Mouse (Mus musculus): ENCODE data around the gene Bcar1.

Bcar1 gene

GRCm38 (mm10) chr8:111736321-111736720 is 7.3 kb downstream of the Bcar1 start:
- peak in 1 of 2 experiments; percentile 10 for DNase-seq

GRCm38 (mm10) chr8:111735791-111736190 is 7.8 kb downstream of the Bcar1 start:
- DNase-seq = peak in 1 of 2 experiments; percentile 6

- peak; percentile 66 to 79 for DNase-seq
Measured at GRCm38 (mm10) chr8:111735335-111735761, 8.3 kb downstream of the Bcar1 start.

- peak in 1 of 2 experiments; percentile 40 for DNase-seq
Measured at GRCm38 (mm10) chr8:111734244-111734960, 9.2 kb downstream of the Bcar1 start.

GRCm38 (mm10) chr8:111733581-111734243 is 9.9 kb downstream of the Bcar1 start:
- peak in 1 of 2 experiments; percentile 63 for DNase-seq

GRCm38 (mm10) chr8:111732406-111733085 is 11.1 kb downstream of the Bcar1 start:
- peak; percentile 60 to 67 for DNase-seq

GRCm38 (mm10) chr8:111732004-111732403 is 11.6 kb downstream of the Bcar1 start:
- peak; percentile 99 to 100 for DNase-seq

- DNase-seq = peak; percentile 74 to 83
Measured at GRCm38 (mm10) chr8:111731231-111731977, 12.2 kb downstream of the Bcar1 start.

- peak; percentile 81 to 92 for DNase-seq
Measured at GRCm38 (mm10) chr8:111729233-111730170, 14.1 kb downstream of the Bcar1 start.

GRCm38 (mm10) chr8:111728481-111728880 is 15.1 kb downstream of the Bcar1 start:
- peak in 1 of 2 experiments; percentile 18 for DNase-seq

GRCm38 (mm10) chr8:111727553-111727952 is 16.1 kb downstream of the Bcar1 start:
- peak in 1 of 2 experiments; percentile 29 for DNase-seq

GRCm38 (mm10) chr8:111726102-111726900 is 17.3 kb downstream of the Bcar1 start:
- DNase-seq = peak; percentile 89 to 97

GRCm38 (mm10) chr8:111725341-111725740 is 18.3 kb downstream of the Bcar1 start:
- no peak for DNase-seq

- peak in 1 of 2 experiments; percentile 15 for DNase-seq
Measured at GRCm38 (mm10) chr8:111720115-111720544, 23.5 kb downstream of the Bcar1 start.

- peak in 1 of 2 experiments; percentile 18 for DNase-seq
Measured at GRCm38 (mm10) chr8:111718937-111719336, 24.7 kb downstream of the Bcar1 start.

GRCm38 (mm10) chr8:111717866-111718265 is 25.7 kb downstream of the Bcar1 start:
- DNase-seq = peak in 1 of 2 experiments; percentile 53

- DNase-seq = peak in 1 of 2 experiments; percentile 0
Measured at GRCm38 (mm10) chr8:111717488-111717792, 26.2 kb downstream of the Bcar1 start.

- peak in 1 of 2 experiments; percentile 43 for DNase-seq
Measured at GRCm38 (mm10) chr8:111716603-111717487, 26.8 kb downstream of the Bcar1 start.

- no peak for DNase-seq
Measured at GRCm38 (mm10) chr8:111715514-111715913, 28.1 kb downstream of the Bcar1 start.

- no peak for DNase-seq
Measured at GRCm38 (mm10) chr8:111714295-111714694, 29.3 kb downstream of the Bcar1 start.

All from kidney, postnatal 36 days (tissue).